Mouse (Mus musculus): Measurements from ENCODE around the gene Mylk. TPM values are rescaled to one million over a fixed set of nuclear protein-coding genes. Genes with fewer than 3 reads are reported as not detected.

The Mylk gene
- polyA plus RNA-seq, 1 experiment, result not detected

DNA sequence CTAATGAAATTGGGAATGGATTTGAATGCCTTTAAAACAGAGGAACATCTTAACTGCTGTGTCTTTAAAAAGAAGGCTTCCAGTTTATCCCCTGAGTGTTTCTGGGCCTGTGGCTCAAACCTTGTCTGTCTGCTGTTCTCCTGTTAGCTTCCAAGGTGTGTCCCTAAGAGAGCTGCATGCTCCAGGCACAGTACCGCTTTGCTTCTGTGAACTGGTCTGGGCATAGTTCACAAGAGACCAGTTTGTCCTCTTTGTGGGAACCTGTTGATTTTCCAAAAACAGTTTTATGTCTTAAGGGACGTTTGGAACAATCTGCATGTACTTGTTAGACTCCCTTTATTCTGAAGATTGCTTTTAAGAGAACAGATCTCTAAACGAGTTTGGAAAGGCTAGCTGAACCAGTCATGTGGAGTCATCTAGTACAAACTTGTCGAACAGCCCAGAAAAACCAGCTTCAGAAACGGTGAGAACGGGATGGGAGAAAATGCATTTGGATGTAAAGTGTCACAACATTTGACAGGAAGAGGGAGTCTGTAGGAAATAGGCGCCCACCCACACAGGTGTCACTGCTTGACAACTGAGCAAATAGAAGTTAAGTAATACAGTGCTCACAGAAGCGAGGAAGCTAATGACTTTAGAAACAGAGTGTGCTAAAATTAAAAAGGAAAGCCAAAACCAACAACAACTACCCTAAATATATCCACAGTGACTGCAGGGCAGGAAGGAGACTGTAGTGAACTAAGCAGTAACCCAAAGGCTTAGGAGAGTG is 289.0 kb downstream of the Mylk start:
- H3K4me3 ChIP-seq (ENCODE audit: insufficient read depth, low read depth, low read length), result no peak overlapping the region
- TF ChIP-seq POLR2A (IDR thresholded peaks at IDR 0.05; ENCODE audit: insufficient read depth, low read depth, low read length) (no peak), CTCF (IDR thresholded peaks at IDR 0.05; ENCODE audit: insufficient read depth, low read depth, low read length) (no peak)
- H3K27ac ChIP-seq (ENCODE audit: insufficient read depth, low read depth, low read length), result no peak overlapping the region
- H3K4me1 ChIP-seq (ENCODE audit: control insufficient read depth, insufficient read depth, low read length), result peaks cover 5% of the 10 kb centered on the region; the same call in 1 of the 2 replicates
- WGBS, result 30% methylated on average over 8 of the region's 8 CpGs

DNA sequence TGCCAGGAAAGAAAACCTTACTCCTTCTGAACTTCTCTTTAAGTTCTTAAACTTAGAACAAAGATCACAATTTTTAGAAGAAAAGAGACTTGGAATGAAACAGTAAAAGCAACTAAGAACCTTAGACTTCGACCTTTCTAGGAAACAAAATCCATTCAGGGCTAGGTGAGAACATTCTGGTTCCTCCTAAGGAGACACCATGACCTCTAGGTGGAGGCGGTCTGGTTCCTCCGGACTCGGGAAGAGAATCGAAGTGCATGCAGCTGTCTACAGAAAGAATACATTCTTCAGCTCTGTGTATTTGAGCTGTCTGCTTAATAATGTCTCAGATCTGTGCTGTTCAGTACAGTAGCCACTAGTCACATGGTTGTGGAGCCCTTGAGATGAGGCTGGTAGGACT is 290.0 kb downstream of the Mylk start:
- H3K4me1 ChIP-seq (ENCODE audit: control insufficient read depth, insufficient read depth, low read length), result peaks cover 5% of the 10 kb centered on the region; the same call in 1 of the 2 replicates
- 81% methylated on average over 5 of the region's 5 CpGs for WGBS
- H3K4me3 ChIP-seq (ENCODE audit: insufficient read depth, low read depth, low read length), result no peak overlapping the region
- TF ChIP-seq CTCF (IDR thresholded peaks at IDR 0.05; ENCODE audit: insufficient read depth, low read depth, low read length) (no peak), POLR2A (IDR thresholded peaks at IDR 0.05; ENCODE audit: insufficient read depth, low read depth, low read length) (no peak)
- H3K27ac ChIP-seq (ENCODE audit: insufficient read depth, low read depth, low read length), result no peak overlapping the region

DNA sequence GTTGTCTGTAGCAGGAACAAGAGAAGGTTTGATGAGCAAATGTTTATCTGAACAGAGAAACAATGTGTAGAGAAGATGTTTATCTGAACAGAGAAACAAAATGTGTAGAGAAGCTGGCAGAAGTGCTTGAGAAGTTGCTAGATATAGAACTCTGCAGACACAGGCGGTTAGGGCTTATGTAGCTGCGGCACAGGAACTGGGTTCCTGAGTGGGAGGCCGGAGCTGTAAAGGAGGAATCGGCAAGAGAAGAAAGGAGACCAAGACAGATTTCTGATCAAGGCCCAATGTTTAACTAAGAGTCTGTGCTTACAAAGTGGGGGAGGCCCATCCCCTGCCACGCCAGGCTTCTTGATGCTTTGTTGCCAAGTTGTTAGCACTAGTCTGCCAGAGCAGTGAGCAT is 291.7 kb downstream of the Mylk start:
- TF ChIP-seq CTCF (IDR thresholded peaks at IDR 0.05; ENCODE audit: insufficient read depth, low read depth, low read length) (no peak), POLR2A (IDR thresholded peaks at IDR 0.05; ENCODE audit: insufficient read depth, low read depth, low read length) (no peak)
- 47% methylated on average over 5 of the region's 5 CpGs for WGBS
- no peak overlapping the region for H3K27ac ChIP-seq (ENCODE audit: insufficient read depth, low read depth, low read length)
- H3K4me1 ChIP-seq (ENCODE audit: control insufficient read depth, insufficient read depth, low read length), result peaks cover 5% of the 10 kb centered on the region; the same call in 1 of the 2 replicates
- no peak overlapping the region for H3K4me3 ChIP-seq (ENCODE audit: insufficient read depth, low read depth, low read length)

DNA sequence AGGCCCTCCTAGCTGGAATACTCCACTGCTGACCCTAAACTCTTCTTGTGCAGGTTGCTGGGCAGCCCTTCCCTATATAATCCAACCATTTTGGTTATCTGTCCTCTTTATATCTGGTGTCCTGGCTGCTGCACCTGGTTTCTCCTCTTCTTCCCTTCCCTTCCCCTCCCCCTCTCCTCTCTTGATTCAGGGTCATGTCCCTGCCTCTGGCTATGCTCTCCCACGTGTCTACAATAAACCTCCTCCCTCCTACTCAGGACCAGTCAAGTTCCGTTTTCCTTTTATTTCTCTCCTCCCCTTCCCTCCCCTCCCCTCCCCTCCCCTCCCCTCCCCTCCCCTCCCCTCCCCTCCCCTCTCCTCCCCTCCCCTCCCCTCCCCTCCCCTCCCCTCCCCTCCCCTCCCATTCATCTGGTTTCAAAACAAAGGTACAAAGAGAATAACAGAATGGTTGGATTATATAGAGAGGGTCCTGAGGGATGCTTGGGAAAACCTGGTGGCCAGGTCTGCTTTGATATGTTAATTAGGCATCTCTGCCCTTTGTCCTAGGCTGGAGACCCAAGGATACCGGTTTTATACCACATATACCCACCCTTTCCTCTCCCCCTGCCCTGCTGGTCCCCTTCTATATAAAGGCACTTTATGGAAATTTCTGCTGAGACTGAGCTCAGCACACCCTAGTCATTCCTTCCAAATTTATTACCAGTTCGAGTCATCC is 293.5 kb downstream of the Mylk start:
- Histone ChIP-seq H3K4me3 (ENCODE audit: insufficient read depth, low read depth, low read length) (no peak overlapping the region), H3K4me1 (ENCODE audit: control insufficient read depth, insufficient read depth, low read length) (peaks cover 5% of the 10 kb centered on the region; the same call in 1 of the 2 replicates), H3K27ac (ENCODE audit: insufficient read depth, low read depth, low read length) (no peak overlapping the region)
- TF ChIP-seq POLR2A (IDR thresholded peaks at IDR 0.05; ENCODE audit: insufficient read depth, low read depth, low read length) (no peak), CTCF (IDR thresholded peaks at IDR 0.05; ENCODE audit: insufficient read depth, low read depth, low read length) (no peak)
- WGBS, result 24% methylated on average over 4 of the region's 4 CpGs

DNA sequence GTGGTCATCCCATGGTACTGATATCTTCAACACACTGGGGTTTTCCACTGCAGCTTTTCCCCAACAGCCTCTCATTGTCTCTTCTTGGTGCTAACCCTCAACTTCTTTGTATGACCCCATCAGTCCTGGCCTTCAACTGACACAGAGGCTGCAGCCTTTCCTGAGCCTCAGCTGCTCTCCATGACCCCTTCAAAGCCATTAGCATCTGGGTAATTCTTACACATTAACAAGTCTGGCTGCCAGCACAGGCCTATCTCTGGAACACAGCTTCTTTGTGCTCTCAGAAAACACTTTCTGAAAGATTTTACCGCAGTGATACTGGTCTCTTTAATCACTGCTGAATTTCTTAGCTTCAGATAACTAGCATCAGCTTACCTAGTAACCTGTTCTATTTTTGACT is 295.1 kb downstream of the Mylk start:
- no peak for TF ChIP-seq POLR2A (IDR thresholded peaks at IDR 0.05; ENCODE audit: insufficient read depth, low read depth, low read length)
- TF ChIP-seq CTCF (IDR thresholded peaks at IDR 0.05; ENCODE audit: insufficient read depth, low read depth, low read length), result no peak

DNA sequence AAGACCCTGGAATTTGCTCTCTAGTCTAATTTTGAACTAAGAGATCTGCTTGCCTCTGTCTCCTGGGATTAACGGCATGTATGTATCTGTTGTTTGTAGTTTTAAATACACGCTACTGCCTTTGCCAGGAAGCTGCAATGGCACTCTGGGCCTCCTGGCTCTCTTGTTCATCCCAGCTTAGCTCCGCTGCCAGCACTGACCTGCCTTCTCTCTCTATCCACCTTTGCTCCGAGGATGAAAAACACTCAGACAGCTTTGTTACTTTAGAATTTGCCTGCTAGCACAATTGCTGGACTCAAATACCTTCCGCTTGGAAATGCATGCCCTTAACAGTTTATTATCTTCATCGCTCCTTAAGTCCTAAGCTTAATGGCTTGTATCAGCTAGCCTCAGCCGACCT is 296.0 kb downstream of the Mylk start:
- Histone ChIP-seq H3K4me1 (ENCODE audit: control insufficient read depth, insufficient read depth, low read length) (peaks cover 5% of the 10 kb centered on the region; the same call in 1 of the 2 replicates), H3K4me3 (ENCODE audit: insufficient read depth, low read depth, low read length) (no peak overlapping the region), H3K27ac (ENCODE audit: insufficient read depth, low read depth, low read length) (no peak overlapping the region)
- TF ChIP-seq CTCF (IDR thresholded peaks at IDR 0.05; ENCODE audit: insufficient read depth, low read depth, low read length) (no peak), POLR2A (IDR thresholded peaks at IDR 0.05; ENCODE audit: insufficient read depth, low read depth, low read length) (no peak)
- 94% methylated on average over 7 of the region's 7 CpGs for WGBS

More for the DNA sequence above, 295.1 kb downstream of the Mylk start:
- H3K4me1 ChIP-seq (ENCODE audit: control insufficient read depth, insufficient read depth, low read length), result peaks cover 5% of the 10 kb centered on the region; the same call in 1 of the 2 replicates
- no peak overlapping the region for H3K4me3 ChIP-seq (ENCODE audit: insufficient read depth, low read depth, low read length)
- no peak overlapping the region; the same call in 1 of the 2 replicates for H3K27ac ChIP-seq (ENCODE audit: insufficient read depth, low read depth, low read length)
- 45% methylated on average over 1 of the region's 1 CpGs for WGBS

DNA sequence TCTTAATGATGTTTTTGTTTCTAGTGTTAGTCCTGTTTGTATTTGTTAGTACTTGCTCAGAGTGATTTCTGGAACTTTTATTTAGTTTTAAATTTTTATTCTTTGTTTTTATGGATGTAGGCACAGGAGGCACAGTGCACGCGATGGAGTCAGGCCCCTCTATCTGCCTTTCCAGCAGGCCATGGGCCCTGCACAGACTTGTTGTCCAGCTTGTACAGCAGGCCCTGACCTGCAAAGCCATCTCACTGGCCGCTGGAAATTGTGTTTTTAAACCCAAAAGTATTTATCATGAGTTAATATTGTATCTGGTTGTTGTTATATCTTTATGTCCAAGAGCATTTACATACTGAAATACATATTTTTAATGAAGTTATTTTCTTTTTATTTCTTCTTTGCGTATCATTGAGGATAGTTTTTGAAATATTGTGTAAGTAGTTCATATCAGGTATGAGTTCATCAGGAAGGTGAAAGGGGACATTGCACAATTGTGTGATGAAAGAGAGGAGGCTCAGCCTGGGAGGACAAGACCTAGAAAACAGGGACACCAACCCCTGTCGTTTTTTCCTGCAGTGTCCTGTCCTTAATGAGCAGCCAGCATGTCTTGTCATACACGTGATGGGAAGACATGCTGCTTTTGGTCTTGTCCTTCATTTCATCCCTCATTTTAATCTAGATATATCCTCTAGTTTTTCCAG is 301.2 kb downstream of the Mylk start:
- Histone ChIP-seq H3K4me3 (ENCODE audit: insufficient read depth, low read depth, low read length) (no peak overlapping the region), H3K4me1 (ENCODE audit: control insufficient read depth, insufficient read depth, low read length) (no peaks in the 10 kb centered on the region), H3K27ac (ENCODE audit: insufficient read depth, low read depth, low read length) (no peak overlapping the region)
- TF ChIP-seq POLR2A (IDR thresholded peaks at IDR 0.05; ENCODE audit: insufficient read depth, low read depth, low read length) (no peak), CTCF (IDR thresholded peaks at IDR 0.05; ENCODE audit: insufficient read depth, low read depth, low read length) (no peak)
- 85% methylated on average over 6 of the region's 6 CpGs for WGBS

DNA sequence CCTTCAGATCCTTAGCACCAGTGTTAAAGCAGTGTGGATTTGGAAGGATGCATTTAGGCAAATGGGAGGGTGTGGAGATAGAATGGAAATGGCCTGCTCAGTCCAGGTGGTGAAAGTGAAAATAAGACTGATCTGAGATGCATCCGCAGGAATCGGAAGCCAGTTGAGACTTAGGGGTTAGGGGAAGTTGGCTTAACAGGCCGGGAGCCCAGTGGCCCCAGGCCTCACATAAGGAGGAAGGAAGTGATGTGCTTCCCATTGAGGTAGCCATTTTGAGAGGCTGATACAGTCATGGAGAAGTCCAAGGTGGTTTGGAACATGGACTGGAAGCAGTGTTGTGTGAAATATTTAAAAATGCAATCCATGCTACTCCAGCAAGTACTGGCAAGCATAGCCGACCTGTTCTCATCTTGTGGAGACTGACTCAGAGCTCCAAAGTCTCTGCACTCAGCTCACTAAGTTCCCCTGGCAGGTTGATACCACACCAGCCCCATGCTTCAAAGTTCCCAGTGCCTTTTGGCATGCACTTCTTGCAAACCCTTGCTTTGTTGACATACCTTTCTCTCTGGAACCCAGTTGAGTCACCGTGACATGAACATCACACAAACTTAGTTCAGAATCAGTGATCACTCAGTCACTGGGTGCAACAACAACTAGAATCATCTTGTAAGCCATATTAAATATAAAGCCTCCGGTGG is 302.4 kb downstream of the Mylk start:
- Histone ChIP-seq H3K4me3 (ENCODE audit: insufficient read depth, low read depth, low read length) (no peak overlapping the region), H3K4me1 (ENCODE audit: control insufficient read depth, insufficient read depth, low read length) (no peaks in the 10 kb centered on the region), H3K27ac (ENCODE audit: insufficient read depth, low read depth, low read length) (no peak overlapping the region)
- 94% methylated on average over 6 of the region's 6 CpGs for WGBS
- TF ChIP-seq POLR2A (IDR thresholded peaks at IDR 0.05; ENCODE audit: insufficient read depth, low read depth, low read length), result no peak
- no peak for TF ChIP-seq CTCF (IDR thresholded peaks at IDR 0.05; ENCODE audit: insufficient read depth, low read depth, low read length)
